Mouse (Mus musculus): Measurements from ENCODE around the gene Olfr1346. TPM values are rescaled to one million over a fixed set of nuclear protein-coding genes. Genes with fewer than 3 reads are reported as not detected.
A peak's percentile ranks its signal among the peaks of the same experiment; 100 is the strongest.
"Not testable (repeated sequence)": the region's sequence is repeated elsewhere in the genome, so short reads cannot be mapped to it uniquely, and the experiment has no call there.

The Olfr1346 gene
- total RNA-seq (2017): not detected in 2 replicates

DNA sequence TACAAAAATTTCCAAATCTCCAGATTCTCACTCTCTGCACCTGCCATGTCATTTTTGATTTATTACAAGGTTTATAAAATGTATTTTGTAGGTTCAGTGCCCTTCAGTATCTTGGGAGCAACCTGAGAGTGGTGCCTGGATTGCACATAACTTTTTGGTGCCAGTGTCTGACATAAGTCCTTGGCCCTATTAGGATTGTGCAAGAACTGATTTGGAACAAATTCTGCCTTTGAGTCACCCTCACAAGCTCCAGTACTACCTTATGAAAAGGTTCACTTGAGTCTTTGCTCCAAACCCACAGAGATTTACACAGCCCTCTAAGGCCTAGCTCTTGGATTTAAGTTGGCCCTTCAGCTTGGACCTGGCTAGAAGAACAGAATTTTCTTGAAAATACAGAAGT lies at the start of gene Olfr1346:
Gene Olfr1346 (plus strand): TSS at position 151 of the 400 bp plus-strand sequence.
- no peak for ATAC-seq (replicated peaks; ENCODE audit: low read depth, poor library complexity, severe bottlenecking)

DNA sequence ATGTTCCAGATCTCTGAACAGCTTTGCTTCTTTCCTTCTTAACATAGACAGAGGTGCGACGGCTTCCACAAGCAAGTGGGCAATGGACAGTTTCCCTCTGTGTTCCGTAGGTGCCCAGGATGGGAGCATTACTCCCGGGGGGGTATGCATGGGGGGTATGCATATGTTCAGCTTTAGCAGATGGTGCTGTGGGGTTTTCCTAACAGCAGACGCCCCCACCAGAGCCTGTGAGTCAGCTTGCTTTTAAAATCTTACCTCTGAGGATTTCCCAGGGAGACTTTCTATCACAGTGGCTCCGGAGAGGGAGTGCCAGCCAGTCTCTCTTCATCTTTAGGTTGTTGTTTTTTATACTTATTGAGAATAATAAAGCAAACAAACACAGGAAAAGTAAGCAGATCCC lies 47.0 kb upstream of the Olfr1346 start:
- ATAC-seq (replicated peaks; ENCODE audit: low read depth, poor library complexity, severe bottlenecking): no peak

DNA sequence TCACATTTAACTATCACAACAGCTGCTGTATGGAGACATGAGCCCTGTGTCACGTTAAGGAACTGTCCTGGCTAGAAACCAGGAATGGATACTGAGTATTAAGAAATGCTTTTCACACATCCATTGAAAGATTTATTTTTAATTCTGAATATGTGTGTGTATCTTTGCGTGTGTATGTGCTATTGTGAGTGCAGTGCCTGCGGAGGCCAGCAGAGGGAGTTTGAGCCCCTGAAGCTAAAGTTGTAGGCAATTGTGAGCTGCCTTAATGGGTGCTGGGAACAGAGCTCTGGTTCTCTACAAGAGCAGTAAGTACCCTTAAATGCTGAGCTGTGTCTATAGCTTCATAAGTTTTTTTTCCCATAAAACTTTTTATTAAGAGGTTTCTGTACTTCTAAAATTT lies 37.5 kb upstream of the Olfr1346 start:
- ATAC-seq (replicated peaks; ENCODE audit: low read depth, poor library complexity, severe bottlenecking): no peak

DNA sequence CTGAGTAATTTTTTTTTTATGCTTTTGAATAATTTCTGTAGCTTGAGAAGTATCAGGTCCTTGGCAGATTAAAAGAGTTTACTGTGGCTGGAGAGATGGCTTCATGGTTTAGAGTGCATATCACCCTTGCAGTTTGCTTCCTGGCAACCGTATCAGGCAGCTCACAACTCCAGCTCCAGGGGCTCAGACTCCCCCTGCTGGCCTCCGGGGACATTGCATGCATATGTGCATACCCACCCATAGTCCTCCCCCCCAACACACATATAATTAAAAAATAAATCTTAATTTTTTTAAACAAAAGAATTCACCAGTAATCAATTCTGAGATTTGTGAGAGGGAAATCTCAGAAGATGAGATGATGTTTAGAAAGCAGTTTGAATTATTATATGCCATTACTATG lies 36.6 kb upstream of the Olfr1346 start:
- ATAC-seq (replicated peaks; ENCODE audit: low read depth, poor library complexity, severe bottlenecking): peak; percentile 87

DNA sequence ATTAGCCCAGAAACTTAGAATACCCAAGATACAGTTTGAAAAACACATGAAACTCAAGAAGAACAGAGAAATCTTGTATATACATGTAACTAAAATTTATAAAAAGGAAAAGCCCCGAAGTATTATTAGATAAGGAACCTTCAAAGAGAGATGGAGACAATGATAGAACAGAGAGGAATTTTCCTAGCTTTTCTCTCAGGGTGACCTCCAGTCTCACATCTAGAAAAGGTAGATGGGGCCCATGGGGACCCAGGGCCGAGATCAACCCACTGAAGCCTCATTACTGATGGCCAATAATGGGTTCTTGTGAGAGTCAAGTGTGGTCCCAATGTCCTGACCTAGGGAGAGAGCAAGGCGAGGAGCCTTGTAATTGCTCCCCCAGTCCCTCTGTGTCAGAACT lies 28.5 kb upstream of the Olfr1346 start, which contains the start of gene Olfr1344:
Gene Olfr1344 (plus strand): TSS at position 301 of the 400 bp plus-strand sequence.
- no peak for ATAC-seq (replicated peaks; ENCODE audit: low read depth, poor library complexity, severe bottlenecking)

DNA sequence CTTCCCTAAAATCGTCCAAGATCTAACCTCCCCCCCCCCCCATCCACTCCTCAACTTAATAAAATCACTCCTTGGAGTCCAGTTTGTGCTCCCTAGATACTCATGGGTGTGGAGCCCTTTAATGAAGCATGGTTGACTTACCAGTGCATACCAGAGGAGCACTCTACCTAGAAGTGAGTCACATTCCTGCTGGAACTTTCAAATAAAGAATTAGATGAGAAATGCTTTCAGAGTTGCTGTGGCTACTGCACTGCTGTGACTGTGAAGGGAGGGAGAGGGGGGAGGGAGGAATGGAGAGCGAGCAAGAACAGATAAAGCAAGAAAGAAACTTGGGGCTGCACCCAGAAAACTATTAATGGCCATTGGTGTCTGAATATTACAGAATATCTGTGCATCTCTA lies 25.7 kb upstream of the Olfr1346 start:
- no peak for ATAC-seq (replicated peaks; ENCODE audit: low read depth, poor library complexity, severe bottlenecking)

DNA sequence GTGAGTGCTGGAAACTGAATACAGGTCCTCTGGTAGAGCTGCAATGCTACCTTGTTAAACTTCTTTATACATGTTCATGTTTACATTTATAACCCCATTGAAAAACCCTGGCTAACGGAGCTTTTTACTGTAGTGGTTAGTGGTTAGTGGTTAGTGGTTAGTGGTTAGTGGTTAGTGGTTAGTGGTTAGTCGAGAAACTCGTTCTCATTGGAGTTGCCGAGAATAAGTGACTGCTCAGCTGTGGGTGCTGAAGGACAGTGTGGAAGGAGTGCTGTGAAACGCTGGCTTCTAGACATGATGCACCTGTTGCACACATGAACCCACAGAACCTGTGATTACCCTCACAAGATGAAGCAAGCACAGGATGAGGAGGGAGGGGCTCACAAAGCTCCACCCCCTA lies 19.1 kb upstream of the Olfr1346 start:
- 0 out of 2 replicates have a peak, but pooled peaks have one; percentile 47 for ATAC-seq (replicated peaks; ENCODE audit: low read depth, poor library complexity, severe bottlenecking)

DNA sequence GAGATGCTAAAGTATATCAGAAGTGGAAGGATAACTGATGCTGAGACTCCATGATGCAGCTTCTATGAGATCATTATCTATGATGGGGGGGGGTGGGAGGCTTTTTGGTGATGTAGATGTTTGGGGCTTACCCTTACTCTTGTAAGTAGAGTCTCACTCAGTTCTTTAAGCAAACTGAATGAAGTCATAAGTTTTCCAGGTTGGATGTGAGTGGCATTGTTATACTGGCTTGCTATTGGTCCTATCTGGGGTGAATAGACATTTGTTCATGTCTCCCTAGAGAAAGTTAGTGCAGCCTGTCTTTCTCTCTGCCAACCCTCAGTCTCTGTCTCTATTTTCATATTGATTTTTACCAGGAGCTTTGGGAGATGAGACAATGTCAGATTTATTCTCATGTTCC lies 11.0 kb upstream of the Olfr1346 start, which contains the start of gene Olfr1336:
Gene Olfr1336 (plus strand): TSS at position 301 of the 400 bp plus-strand sequence.
- no peak for ATAC-seq (replicated peaks; ENCODE audit: low read depth, poor library complexity, severe bottlenecking)

DNA sequence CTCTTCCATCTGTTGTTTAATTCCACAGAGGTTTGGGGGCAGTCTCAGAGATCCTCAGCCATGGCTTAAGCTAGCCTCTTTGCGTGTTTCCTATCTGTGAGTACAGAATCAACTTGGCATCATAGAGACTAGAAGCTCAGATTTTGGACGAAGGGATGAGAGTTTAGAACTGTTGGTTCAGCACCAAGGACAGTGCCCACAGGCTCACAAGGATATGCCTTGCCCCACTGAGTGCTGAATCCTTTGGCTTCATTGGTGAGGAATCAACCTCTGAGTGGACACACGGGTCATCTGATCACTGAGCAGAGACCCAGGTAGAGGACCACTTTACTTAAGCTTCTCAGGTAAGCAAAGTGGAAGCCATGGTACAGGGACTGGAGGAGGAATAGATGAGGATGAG lies 10.5 kb upstream of the Olfr1346 start:
- no peak for ATAC-seq (replicated peaks; ENCODE audit: low read depth, poor library complexity, severe bottlenecking)

DNA sequence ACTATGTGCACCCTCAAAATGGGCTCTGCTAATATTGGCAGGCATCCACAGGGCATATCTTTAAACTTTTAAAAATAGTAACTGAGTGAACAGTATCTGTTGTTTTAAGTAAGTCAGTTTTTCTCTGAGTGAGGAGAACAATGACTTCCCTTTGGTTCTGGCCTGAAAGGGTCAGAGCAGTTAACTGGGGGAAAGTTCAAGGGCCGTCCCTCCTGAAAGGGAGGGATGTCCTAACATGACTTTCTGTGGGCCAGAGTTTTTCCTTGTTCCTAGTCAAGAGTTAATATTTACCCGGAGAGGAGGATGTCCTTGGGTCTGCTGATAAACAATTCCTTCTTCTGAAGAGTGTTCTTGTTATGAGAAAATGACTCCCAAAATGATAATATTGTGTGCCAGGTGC lies 10.7 kb downstream of the Olfr1346 start:
- ATAC-seq (replicated peaks; ENCODE audit: low read depth, poor library complexity, severe bottlenecking): not testable (repeated sequence)

DNA sequence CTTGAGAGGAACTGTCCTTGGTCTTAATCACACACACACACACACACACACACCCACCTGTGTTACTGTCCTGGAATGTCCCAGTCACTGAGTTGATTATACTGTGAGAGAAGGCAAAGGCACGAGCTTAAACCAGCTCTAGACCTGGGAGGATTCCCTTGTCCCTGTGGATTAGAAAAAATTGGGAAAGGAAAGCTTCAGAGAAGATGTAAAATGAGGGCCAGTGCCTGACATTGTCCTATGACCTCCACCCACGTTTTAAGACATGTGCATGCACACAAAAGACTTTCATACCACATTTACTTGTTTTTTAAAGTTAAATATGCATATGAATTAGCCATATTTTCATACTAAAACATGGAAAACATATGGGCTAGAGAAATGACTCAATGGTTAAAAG lies 19.9 kb downstream of the Olfr1346 start, which contains the start of gene Olfr5:
Gene Olfr5 (minus strand): TSS at position 101 of the 400 bp plus-strand sequence.
- ATAC-seq (replicated peaks; ENCODE audit: low read depth, poor library complexity, severe bottlenecking): no peak

DNA sequence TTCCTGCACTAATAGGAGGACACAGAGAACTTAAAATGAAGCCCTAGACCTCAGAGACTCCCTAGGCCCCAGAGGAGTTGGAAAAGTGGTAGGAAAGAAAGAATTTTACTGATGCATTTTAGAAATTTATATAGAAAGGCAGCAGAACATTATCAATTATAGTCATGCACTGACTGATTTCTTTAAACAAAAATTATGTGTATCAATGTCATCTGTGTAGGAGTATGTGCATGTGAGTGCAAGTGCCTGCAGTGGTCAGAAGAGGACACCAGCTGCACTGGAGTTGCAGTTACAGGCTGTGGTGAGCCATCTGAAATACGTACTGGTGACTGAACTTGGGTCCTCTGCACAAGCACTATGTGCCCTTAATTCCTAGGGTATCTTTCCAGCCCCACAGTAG lies 32.8 kb downstream of the Olfr1346 start, which contains the start of gene Olfr1347:
Gene Olfr1347 (minus strand): TSS at position 101 of the 400 bp plus-strand sequence.
- no peak for ATAC-seq (replicated peaks; ENCODE audit: low read depth, poor library complexity, severe bottlenecking)

DNA sequence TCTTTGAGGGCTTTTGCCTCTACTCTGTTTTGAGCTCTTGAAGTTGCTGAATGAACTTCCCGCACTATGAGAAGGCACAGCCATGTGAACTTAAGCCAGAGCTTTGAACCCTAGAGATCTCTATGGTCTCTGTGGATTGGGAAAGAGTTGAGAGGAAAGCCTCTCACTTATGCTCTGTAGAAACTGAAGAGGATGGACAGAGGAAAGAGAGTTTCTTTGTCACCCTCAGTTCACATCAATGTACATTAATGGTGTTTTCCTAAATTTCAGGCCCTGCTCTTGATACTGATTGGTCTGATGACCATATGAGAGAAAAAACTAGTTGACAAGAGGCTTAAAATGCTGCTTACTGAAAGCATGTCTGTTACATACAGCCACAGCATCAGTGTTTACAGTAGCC lies 41.7 kb downstream of the Olfr1346 start, which contains the start of gene Olfr1348:
Gene Olfr1348 (minus strand): TSS at position 101 of the 400 bp plus-strand sequence.
- ATAC-seq (replicated peaks; ENCODE audit: low read depth, poor library complexity, severe bottlenecking): no peak

DNA sequence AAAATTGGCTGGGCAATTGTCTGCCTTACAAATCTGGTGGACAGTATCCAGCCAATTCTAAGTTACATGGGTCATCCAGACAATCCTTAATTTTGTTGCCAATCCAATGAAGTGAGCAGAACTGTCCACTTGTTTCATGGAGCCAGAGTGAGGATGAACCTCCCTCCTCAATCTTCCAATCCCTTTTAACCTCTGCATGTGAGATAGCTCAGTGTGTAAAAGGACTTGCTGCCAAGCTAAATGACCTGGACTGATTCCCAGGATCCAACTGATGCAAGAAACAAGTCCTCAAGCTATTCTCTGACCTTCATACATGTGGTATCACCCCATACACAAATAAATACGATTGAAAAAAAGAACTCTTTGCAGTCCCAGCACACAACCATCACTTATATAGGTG lies 54.8 kb downstream of the Olfr1346 start:
- ATAC-seq (replicated peaks; ENCODE audit: low read depth, poor library complexity, severe bottlenecking): no peak

DNA sequence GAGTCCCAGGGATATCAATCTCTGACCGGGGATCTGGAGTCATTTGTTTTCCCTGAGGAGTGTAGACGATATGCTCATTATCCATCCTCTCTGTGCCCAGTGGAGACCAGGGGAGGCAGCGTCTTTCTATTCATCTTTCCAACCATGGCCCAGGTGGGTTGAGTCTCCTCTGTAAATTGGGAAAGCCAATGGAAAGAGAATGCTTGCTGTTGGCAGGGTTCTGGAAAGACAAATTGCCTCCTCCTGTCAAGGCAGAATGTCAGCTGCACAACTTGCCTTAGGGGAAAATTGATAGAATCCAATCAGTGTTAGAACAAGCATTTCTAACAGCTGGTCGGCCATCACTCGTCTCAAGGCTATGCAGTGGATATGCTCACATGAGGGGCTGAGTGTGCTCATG lies 55.9 kb downstream of the Olfr1346 start, which contains the start of gene Olfr1349:
Gene Olfr1349 (minus strand): TSS at position 101 of the 400 bp plus-strand sequence.
- no peak for ATAC-seq (replicated peaks; ENCODE audit: low read depth, poor library complexity, severe bottlenecking)

DNA sequence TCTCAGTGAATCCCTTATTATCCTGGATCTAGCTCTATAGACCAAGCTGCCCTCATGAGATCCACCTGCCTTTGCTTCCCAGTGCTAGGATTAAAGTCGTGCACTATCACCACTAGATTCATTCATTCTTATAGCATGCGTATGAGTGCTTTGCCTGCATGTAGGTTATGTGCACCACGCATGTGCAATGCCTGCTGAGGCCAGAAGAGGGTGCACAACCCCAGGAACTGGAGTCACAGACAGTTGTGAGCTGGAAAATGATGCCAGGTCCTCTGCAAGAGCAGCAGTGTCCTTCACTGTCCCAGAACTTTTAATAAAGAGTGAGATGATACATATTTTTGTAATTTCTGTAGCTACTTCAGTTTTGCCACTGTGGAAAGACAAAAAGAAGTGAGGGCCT lies 58.1 kb downstream of the Olfr1346 start:
- ATAC-seq (replicated peaks; ENCODE audit: low read depth, poor library complexity, severe bottlenecking): no peak

DNA sequence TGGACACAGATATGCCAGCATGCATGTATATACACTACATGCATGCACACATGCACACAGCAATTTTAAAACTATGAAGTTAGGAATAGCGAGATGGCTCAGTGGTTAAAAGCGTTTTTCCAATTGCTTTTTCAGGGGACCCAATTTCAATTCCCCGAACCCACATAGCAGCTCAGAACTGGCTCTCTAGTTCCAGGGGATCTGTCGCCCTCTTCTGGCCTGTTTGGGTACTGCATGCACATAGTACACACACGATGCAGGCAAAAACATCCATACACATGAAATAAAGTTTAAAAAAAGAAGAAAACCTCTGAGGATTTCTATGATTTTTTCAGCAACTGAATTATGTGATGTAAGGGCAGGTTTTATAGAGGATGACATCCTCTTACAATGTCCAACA lies 59.2 kb downstream of the Olfr1346 start:
- no peak for ATAC-seq (replicated peaks; ENCODE audit: low read depth, poor library complexity, severe bottlenecking)

Other genes starting within 250 kb of the Olfr1346 start
- not detected in 2 replicates for gene Zscan5b, start 244.8 kb upstream of the Olfr1346 start, total RNA-seq (2017)
- not detected in 2 replicates for gene Epp13, start 214.4 kb upstream of the Olfr1346 start, total RNA-seq (2017)
- 5.7 and 7.8 TPM in 2 replicates for gene Zfp667, start 180.5 kb upstream of the Olfr1346 start, total RNA-seq (2017)
- gene Zfp583, start 135.8 kb upstream of the Olfr1346 start, total RNA-seq (2017): 3.1 and 3.7 TPM in 2 replicates
- gene Gm3854, start 123.3 kb upstream of the Olfr1346 start, total RNA-seq (2017): 0.39 and 1.2 TPM in 2 replicates
- gene Zfp78, start 103.8 kb upstream of the Olfr1346 start, total RNA-seq (2017): 7.7 and 8.2 TPM in 2 replicates
- gene Zfp28, start 83.8 kb upstream of the Olfr1346 start, total RNA-seq (2017): 1.4 and 2.1 TPM in 2 replicates
- gene Smim17, start 68.4 kb upstream of the Olfr1346 start, total RNA-seq (2017): not detected in 2 replicates
- gene Gm20715, start 56.8 kb upstream of the Olfr1346 start, total RNA-seq (2017): not detected in 2 replicates
- gene Olfr1344, start 28.4 kb upstream of the Olfr1346 start, total RNA-seq (2017): not detected in 2 replicates
- not detected in 2 replicates for gene Olfr1336, start 10.9 kb upstream of the Olfr1346 start, total RNA-seq (2017)
- gene Olfr5, start 19.8 kb downstream of the Olfr1346 start, total RNA-seq (2017): not detected in 2 replicates
- gene Olfr1347, start 32.7 kb downstream of the Olfr1346 start, total RNA-seq (2017): not detected in 2 replicates
- gene Olfr1348, start 41.6 kb downstream of the Olfr1346 start, total RNA-seq (2017): not detected in 2 replicates
- gene Olfr1349, start 55.8 kb downstream of the Olfr1346 start, total RNA-seq (2017): not detected in 2 replicates
- not detected in 2 replicates for gene Olfr1350, start 97.7 kb downstream of the Olfr1346 start, total RNA-seq (2017)
- gene Zim1, start 229.3 kb downstream of the Olfr1346 start, total RNA-seq (2017): not detected in 2 replicates

Data from common myeloid progenitor, adult 5-6 weeks (primary cell).